Mouse (Mus musculus): ENCODE results near the gene Slc25a48. TPM values are rescaled to one million over a fixed set of nuclear protein-coding genes. Genes with fewer than 3 reads are reported as not detected.

The Slc25a48 gene
- polyA plus RNA-seq (2011; ENCODE audit: insufficient read depth, insufficient read length, low replicate concordance, missing spikeins), result 0.45 TPM in 1 of 2 replicates, not detected in the other

- H3K4me3 ChIP-seq (replicated peaks; ENCODE audit: control insufficient read depth, low read depth, low read length), result no peak within 1 kb of the TSS
- no peak for TF ChIP-seq CTCF (IDR thresholded peaks at IDR 0.05; ENCODE audit: control insufficient read depth, insufficient read depth, low read length)
- TF ChIP-seq POLR2A (IDR thresholded peaks at IDR 0.05; ENCODE audit: borderline replicate concordance, control insufficient read depth, low read depth, low read length), result no peak
- H3K27ac ChIP-seq (ENCODE audit: control insufficient read depth, insufficient read depth, low read depth, low read length, poor library complexity), result no peak within 1 kb of the TSS
- no peaks in the 10 kb centered on the region for H3K4me1 ChIP-seq (ENCODE audit: control insufficient read depth, insufficient read depth, low read length)
- WGBS, result 4% methylated on average over 51 of the region's 51 CpGs
These were observed at the start of gene Slc25a48 for GRCm38 (mm10) chr13:56438211-56439075. TSS of gene Slc25a48 (plus strand) at chr13:56438355.

DNA sequence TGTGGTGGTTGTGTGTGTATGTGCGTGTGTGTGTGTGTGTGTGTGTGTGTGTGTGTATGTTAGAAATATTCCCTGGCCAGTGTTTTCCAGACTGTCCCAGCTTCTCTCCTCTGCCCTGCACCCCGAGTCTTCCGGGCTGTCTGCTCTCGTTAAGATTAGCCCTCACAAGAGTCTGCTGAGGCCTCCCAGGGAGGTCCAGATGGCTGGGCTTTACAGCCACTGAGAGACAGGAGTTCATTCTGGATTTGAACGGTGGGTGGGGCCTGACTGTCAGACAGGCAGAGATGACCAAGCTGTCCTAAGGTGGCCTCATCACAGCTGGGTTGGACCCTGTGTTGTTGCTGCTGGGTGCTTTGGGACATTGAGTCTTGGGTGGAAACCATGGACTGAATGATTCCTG lies 40.6 kb upstream of the Slc25a48 start:
- Histone ChIP-seq H3K27ac (ENCODE audit: control insufficient read depth, insufficient read depth, low read depth, low read length, poor library complexity) (no peak overlapping the region), H3K4me1 (ENCODE audit: control insufficient read depth, insufficient read depth, low read length) (no peaks in the 10 kb centered on the region), H3K4me3 (replicated peaks; ENCODE audit: control insufficient read depth, low read depth, low read length) (no peak overlapping the region)
- TF ChIP-seq CTCF (IDR thresholded peaks at IDR 0.05; ENCODE audit: control insufficient read depth, insufficient read depth, low read length), result no peak
- TF ChIP-seq POLR2A (IDR thresholded peaks at IDR 0.05; ENCODE audit: borderline replicate concordance, control insufficient read depth, low read depth, low read length), result no peak
- 77% methylated on average over 5 of the region's 5 CpGs for WGBS

- H3K4me1 ChIP-seq (ENCODE audit: control insufficient read depth, insufficient read depth, low read length), result no peaks in the 10 kb centered on the region
- H3K27ac ChIP-seq (ENCODE audit: control insufficient read depth, insufficient read depth, low read depth, low read length, poor library complexity), result no peak overlapping the region
- H3K4me3 ChIP-seq (replicated peaks; ENCODE audit: control insufficient read depth, low read depth, low read length), result no peak overlapping the region
- TF ChIP-seq CTCF (IDR thresholded peaks at IDR 0.05; ENCODE audit: control insufficient read depth, insufficient read depth, low read length), result no peak
- TF ChIP-seq POLR2A (IDR thresholded peaks at IDR 0.05; ENCODE audit: borderline replicate concordance, control insufficient read depth, low read depth, low read length), result no peak
- 78% methylated on average over 4 of the region's 4 CpGs for WGBS
These were observed 37.0 kb upstream of the Slc25a48 start for GRCm38 (mm10) chr13:56401186-56401585.

- WGBS, result 84% methylated on average over 8 of the region's 8 CpGs
- Histone ChIP-seq H3K27ac (ENCODE audit: control insufficient read depth, insufficient read depth, low read depth, low read length, poor library complexity) (no peak overlapping the region), H3K4me3 (replicated peaks; ENCODE audit: control insufficient read depth, low read depth, low read length) (no peak overlapping the region), H3K4me1 (ENCODE audit: control insufficient read depth, insufficient read depth, low read length) (no peaks in the 10 kb centered on the region)
- TF ChIP-seq CTCF (IDR thresholded peaks at IDR 0.05; ENCODE audit: control insufficient read depth, insufficient read depth, low read length) (no peak), POLR2A (IDR thresholded peaks at IDR 0.05; ENCODE audit: borderline replicate concordance, control insufficient read depth, low read depth, low read length) (no peak)
These were observed 34.6 kb upstream of the Slc25a48 start for GRCm38 (mm10) chr13:56403381-56404086.

DNA sequence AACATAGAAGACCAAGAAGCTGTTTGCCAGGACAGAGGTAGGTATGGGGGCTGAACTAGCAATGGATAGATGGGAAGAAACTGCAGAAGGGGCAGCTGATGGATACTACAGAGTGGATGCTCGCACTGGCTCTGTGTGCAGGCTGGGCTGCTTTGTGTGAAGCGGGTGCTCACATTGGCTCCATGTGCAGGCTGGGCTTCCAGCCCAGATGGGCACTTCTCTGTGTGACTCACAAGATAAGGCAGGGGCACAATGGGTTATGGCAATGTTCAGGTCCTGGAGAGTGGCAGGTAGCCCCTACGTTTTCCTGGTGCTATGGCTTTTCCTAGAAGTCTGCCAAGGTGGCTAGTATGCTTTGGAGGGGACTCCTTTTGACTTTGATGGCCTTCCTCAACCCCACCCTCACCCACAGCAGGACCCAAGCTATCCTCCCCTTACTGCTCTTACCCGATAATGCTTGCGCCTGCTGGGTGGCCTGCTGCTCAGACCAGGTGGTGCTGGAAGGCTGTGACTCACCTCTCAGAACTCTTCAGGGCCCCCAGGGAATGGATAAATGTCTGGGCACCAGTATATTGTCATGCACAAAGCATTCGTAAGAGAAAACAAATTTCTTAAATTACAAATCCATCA lies 33.5 kb upstream of the Slc25a48 start:
- TF ChIP-seq CTCF (IDR thresholded peaks at IDR 0.05; ENCODE audit: control insufficient read depth, insufficient read depth, low read length), result no peak
- no peak for TF ChIP-seq POLR2A (IDR thresholded peaks at IDR 0.05; ENCODE audit: borderline replicate concordance, control insufficient read depth, low read depth, low read length)
- H3K27ac ChIP-seq (ENCODE audit: control insufficient read depth, insufficient read depth, low read depth, low read length, poor library complexity), result no peak overlapping the region
- no peak overlapping the region for H3K4me3 ChIP-seq (replicated peaks; ENCODE audit: control insufficient read depth, low read depth, low read length)
- no peaks in the 10 kb centered on the region for H3K4me1 ChIP-seq (ENCODE audit: control insufficient read depth, insufficient read depth, low read length)
- 79% methylated on average over 6 of the region's 6 CpGs for WGBS

GRCm38 (mm10) chr13:56412286-56412873 lies 25.8 kb upstream of the Slc25a48 start:
- TF ChIP-seq CTCF (IDR thresholded peaks at IDR 0.05; ENCODE audit: control insufficient read depth, insufficient read depth, low read length), result no peak
- no peak for TF ChIP-seq POLR2A (IDR thresholded peaks at IDR 0.05; ENCODE audit: borderline replicate concordance, control insufficient read depth, low read depth, low read length)
- WGBS, result 88% methylated on average over 9 of the region's 9 CpGs
- Histone ChIP-seq H3K4me3 (replicated peaks; ENCODE audit: control insufficient read depth, low read depth, low read length) (no peak overlapping the region), H3K4me1 (ENCODE audit: control insufficient read depth, insufficient read depth, low read length) (peaks cover 1% of the 10 kb centered on the region; the same call in 1 of the 2 replicates), H3K27ac (ENCODE audit: control insufficient read depth, insufficient read depth, low read depth, low read length, poor library complexity) (no peak overlapping the region)

GRCm38 (mm10) chr13:56418685-56419483 lies 19.3 kb upstream of the Slc25a48 start:
- WGBS, result 73% methylated on average over 13 of the region's 13 CpGs
- TF ChIP-seq CTCF (IDR thresholded peaks at IDR 0.05; ENCODE audit: control insufficient read depth, insufficient read depth, low read length), result no peak
- no peak for TF ChIP-seq POLR2A (IDR thresholded peaks at IDR 0.05; ENCODE audit: borderline replicate concordance, control insufficient read depth, low read depth, low read length)
- no peak overlapping the region for H3K4me3 ChIP-seq (replicated peaks; ENCODE audit: control insufficient read depth, low read depth, low read length)
- H3K27ac ChIP-seq (ENCODE audit: control insufficient read depth, insufficient read depth, low read depth, low read length, poor library complexity), result no peak overlapping the region
- H3K4me1 ChIP-seq (ENCODE audit: control insufficient read depth, insufficient read depth, low read length), result no peaks in the 10 kb centered on the region

Measured in bone marrow, adult 2 months (tissue).